Mouse (Mus musculus) CH12.LX (cell line): ENCODE results near the gene Rgs11. TPM values are rescaled to one million over a fixed set of nuclear protein-coding genes. Genes with fewer than 3 reads are reported as not detected.

Experiments used
- DNase-seq: peaks from one replicate; pipeline ENCODE4 v3.0.0-alpha.2; 2013; ENCODE audit errors: extremely low read depth
- H3K27ac ChIP-seq: 2 replicates; pipeline ENCODE4 v1.5.1; 2012; ENCODE audit warnings: low read depth, mild to moderate bottlenecking, control low read depth, moderate library complexity; ENCODE audit not compliant: insufficient read depth
- H3K27me3 ChIP-seq: replicated peaks from 2 replicates; pipeline ENCODE3; 2012; ENCODE audit warnings: inconsistent platforms
- H3K36me3 ChIP-seq, 2 experiments: replicated peaks in 1 of 2; 2 replicates each; pipeline versions ENCODE3 to v1.6.1; 2012; ENCODE audit warnings: inconsistent platforms in 1 of 2, low read length in 1 of 2, mild to moderate bottlenecking in 1 of 2, mixed read lengths in 1 of 2, moderate library complexity in 1 of 2; ENCODE audit not compliant: control insufficient read depth in 1 of 2, insufficient read depth in 1 of 2
- H3K4me1 ChIP-seq, 2 experiments: 2 replicates each; pipeline ENCODE4 v1.6.1; 2012; ENCODE audit warnings: inconsistent platforms in 1 of 2, moderate library complexity in 1 of 2; ENCODE audit not compliant: insufficient read depth in 2 of 2, control insufficient read depth in 1 of 2
- H3K4me2 ChIP-seq: 2 replicates; pipeline ENCODE4 v1.6.1; 2012; ENCODE audit warnings: low read depth, mild to moderate bottlenecking, control low read depth; ENCODE audit not compliant: poor library complexity, insufficient read depth, severe bottlenecking
- H3K4me3 ChIP-seq, 3 experiments: fragments of 150-350 bp in 1 of 3; sonication (generic) in 1 of 3; replicated peaks in 1 of 3; 2 replicates each; pipeline versions ENCODE3 to v1.5.1; 2011 to 2012; ENCODE audit warnings: low read depth in 2 of 3, low read length in 2 of 3, mild to moderate bottlenecking in 2 of 3, moderate library complexity in 2 of 3, control low read depth in 1 of 3, improper control_type of control experiment in 1 of 3, inconsistent platforms in 1 of 3, mixed read lengths in 1 of 3; ENCODE audit not compliant: poor library complexity in 1 of 3
- H3K79me2 ChIP-seq: replicated peaks from 2 replicates; pipeline ENCODE4 v1.6.1; 2012; ENCODE audit warnings: mild to moderate bottlenecking, moderate library complexity; ENCODE audit not compliant: control insufficient read depth, poor library complexity, insufficient read depth, severe bottlenecking; ENCODE audit errors: extremely low read depth
- H3K9ac ChIP-seq: 2 replicates; pipeline ENCODE4 v1.6.1; 2012; ENCODE audit warnings: low read depth, mild to moderate bottlenecking, control low read depth, moderate library complexity; ENCODE audit not compliant: insufficient read depth
- H3K9me3 ChIP-seq: replicated peaks from 2 replicates; pipeline ENCODE3; 2012; ENCODE audit warnings: low read length, inconsistent platforms, mixed read lengths
- BHLHE40 ChIP-seq: IDR thresholded peaks from 2 replicates; pipeline ENCODE4 v1.6.1; 2011; ENCODE audit warnings: mild to moderate bottlenecking, low read depth, low read length, improper control_type of control experiment
- CHD1 ChIP-seq: IDR thresholded peaks from 2 replicates; pipeline ENCODE4 v1.6.1; 2012; ENCODE audit warnings: low read depth, low read length, improper control_type of control experiment, inconsistent platforms
- CHD2 ChIP-seq: IDR thresholded peaks from 2 replicates; pipeline ENCODE4 v1.6.1; 2011; ENCODE audit warnings: low read length, improper control_type of control experiment
- E2F4 ChIP-seq: IDR thresholded peaks from 2 replicates; pipeline ENCODE4 v1.6.1; 2011; ENCODE audit warnings: low read depth, low read length, improper control_type of control experiment; ENCODE audit not compliant: insufficient replicate concordance
- EP300 ChIP-seq: IDR thresholded peaks from 2 replicates; pipeline ENCODE4 v1.6.1; 2011; ENCODE audit warnings: low read length, improper control_type of control experiment
- ETS1 ChIP-seq: conservative IDR thresholded peaks from 2 replicates; pipeline ENCODE4 v1.6.1; 2012; ENCODE audit warnings: low read depth, mild to moderate bottlenecking, inconsistent platforms, low read length, improper control_type of control experiment, moderate library complexity
- JUN ChIP-seq: IDR thresholded peaks from 2 replicates; pipeline ENCODE4 v1.6.1; 2011; ENCODE audit warnings: low read depth, mild to moderate bottlenecking, low read length, improper control_type of control experiment, moderate library complexity; ENCODE audit not compliant: insufficient read depth
- JUND ChIP-seq: conservative IDR thresholded peaks from 2 replicates; pipeline ENCODE4 v1.6.1; 2011; ENCODE audit warnings: low read depth, low read length, improper control_type of control experiment
- KAT2A ChIP-seq: IDR thresholded peaks from 2 replicates; pipeline ENCODE4 v1.6.1; 2012; ENCODE audit warnings: low read length, improper control_type of control experiment, inconsistent platforms; ENCODE audit not compliant: insufficient replicate concordance
- MAFK ChIP-seq: IDR thresholded peaks from 2 replicates; pipeline ENCODE4 v1.6.1; 2011; ENCODE audit warnings: low read length, improper control_type of control experiment; ENCODE audit not compliant: insufficient replicate concordance
- MEF2A ChIP-seq: IDR thresholded peaks from 2 replicates; pipeline ENCODE4 v1.6.1; 2014; ENCODE audit warnings: low read depth, mild to moderate bottlenecking, inconsistent platforms, low read length, improper control_type of control experiment, borderline replicate concordance
- MXI1 ChIP-seq: IDR thresholded peaks from 2 replicates; pipeline ENCODE4 v1.6.1; 2011; ENCODE audit warnings: mild to moderate bottlenecking, low read depth, low read length, improper control_type of control experiment
- MYC ChIP-seq: IDR thresholded peaks from 2 replicates; pipeline ENCODE4 v1.6.1; 2011; ENCODE audit warnings: low read depth, mild to moderate bottlenecking, improper control_type of control experiment, low read length
- NELFE ChIP-seq: IDR thresholded peaks from 2 replicates; pipeline ENCODE4 v1.6.1; 2011; ENCODE audit warnings: low read depth, low read length, improper control_type of control experiment
- NRF1 ChIP-seq: IDR thresholded peaks from 2 replicates; pipeline ENCODE4 v1.6.1; 2014; ENCODE audit warnings: low read depth, mild to moderate bottlenecking, inconsistent platforms, low read length, improper control_type of control experiment, moderate library complexity
- POLR2A ChIP-seq: IDR thresholded peaks from 2 replicates; pipeline ENCODE4 v1.6.1; 2011; ENCODE audit warnings: low read depth, mild to moderate bottlenecking, improper control_type of control experiment, low read length
- RAD21 ChIP-seq: IDR thresholded peaks from 2 replicates; pipeline ENCODE4 v1.6.1; 2011; ENCODE audit warnings: low read depth, mild to moderate bottlenecking, low read length, improper control_type of control experiment, moderate library complexity
- RCOR1 ChIP-seq: conservative IDR thresholded peaks from 2 replicates; pipeline ENCODE4 v1.6.1; 2012; ENCODE audit warnings: low read depth, mild to moderate bottlenecking, inconsistent platforms, low read length, improper control_type of control experiment
- SMC3 ChIP-seq: IDR thresholded peaks from 2 replicates; pipeline ENCODE4 v1.6.1; 2011; ENCODE audit warnings: low read depth, low read length, improper control_type of control experiment
- TCF12 ChIP-seq: IDR thresholded peaks from 2 replicates; pipeline ENCODE4 v1.6.1; 2014; ENCODE audit warnings: low read depth, mild to moderate bottlenecking, inconsistent platforms, low read length, improper control_type of control experiment
- USF1 ChIP-seq: IDR thresholded peaks from 2 replicates; pipeline ENCODE4 v1.6.1; 2014; ENCODE audit warnings: low read depth, mild to moderate bottlenecking, inconsistent platforms, low read length, improper control_type of control experiment
- USF2 ChIP-seq: conservative IDR thresholded peaks from 2 replicates; pipeline ENCODE4 v1.6.1; 2011; ENCODE audit warnings: low read depth, low read length, improper control_type of control experiment
- ZC3H11A ChIP-seq: IDR thresholded peaks from 2 replicates; pipeline ENCODE4 v1.6.1; 2012; ENCODE audit warnings: low read depth, mild to moderate bottlenecking, inconsistent platforms, low read length, improper control_type of control experiment
- ZKSCAN1 ChIP-seq: IDR thresholded peaks from 2 replicates; pipeline ENCODE4 v1.6.1; 2012; ENCODE audit warnings: low read depth, inconsistent platforms, low read length, improper control_type of control experiment, borderline replicate concordance
- ZMIZ1 ChIP-seq: IDR thresholded peaks from 2 replicates; pipeline ENCODE4 v1.6.1; 2012; ENCODE audit warnings: low read depth, mild to moderate bottlenecking, inconsistent platforms, low read length, improper control_type of control experiment
- dilution Hi-C: fragments of 300-500 bp; cut with MboI; formaldehyde crosslinking; loops from 2 replicates; pipeline ENCODE4 v1.14.3; 2020; ENCODE audit warnings: low sequenced_read_pairs; ENCODE audit not compliant: extremely low pct_unique_long_range_greater_than_20kb, extremely low pct_ligation_motif_present
- in situ Hi-C: fragments of 300-500 bp; cut with MboI; formaldehyde crosslinking; loops from 3 replicates; pipeline ENCODE4 v1.14.3; 2019; ENCODE audit warnings: low sequenced_read_pairs, low pct_ligation_motif_present, low pct_unique_long_range_greater_than_20kb, mixed read lengths
- polyA plus RNA-seq: library from polyadenylated mRNA; unstranded; fragments of >175 nt; gene quantifications from 2 replicates; pipeline ENCODE4 v1.2.1, GENCODE M21; 2012; ENCODE audit warnings: low read depth; ENCODE audit not compliant: insufficient read length
- total RNA-seq, 2 experiments: library from RNA; depleted of rRNA; stranded (reverse); fragments of 300-350 nt in 1 of 2; fragments of >200 nt in 1 of 2; gene quantifications; 2 replicates each; pipeline ENCODE4 v1.2.3; 2012 to 2014

Rgs11 gene
- total and polyA plus RNA-seq, 3 experiments = 0.13 to 8.1 (median 0.40) TPM

- H3K9me3 ChIP-seq = no peaks in the 10 kb centered on the region
- H3K79me2 ChIP-seq = 0 out of 2 replicates have a peak, but pooled peaks cover 3% of the 10 kb centered on the region
- H3K36me3 ChIP-seq = peaks cover 37 to 76% of the 10 kb centered on the region in 2 experiments
- no peak for DNase-seq
- no peak overlapping the region for H3K4me2 ChIP-seq
- in situ Hi-C loops = no loop called here
- no peak overlapping the region for H3K27ac ChIP-seq
- no peaks in the 10 kb centered on the region for H3K4me1 ChIP-seq
- no peak overlapping the region for H3K9ac ChIP-seq
- TF ChIP-seq ZC3H11A (no peak), JUN (no peak), CHD2 (no peak), MXI1 (no peak), JUND (no peak), USF1 (no peak), RAD21 (no peak), MAFK (no peak), USF2 (no peak), ZKSCAN1 (no peak), NRF1 (no peak), SMC3 (no peak), ETS1 (no peak), POLR2A (no peak), BHLHE40 (no peak), E2F4 (no peak), TCF12 (no peak)
- TF ChIP-seq, all 38 proteins: peak for 0
- Histone ChIP-seq H3K27me3 (no peaks in the 10 kb centered on the region), H3K4me3 (no peak overlapping the region)
- dilution Hi-C loops = no loop called here
Measured at GRCm38 (mm10) chr17:26181179-26181578, 21.6 kb upstream of the Rgs11 start.

- no peaks in the 10 kb centered on the region for H3K9me3 ChIP-seq
- in situ Hi-C loops = no loop called here
- no peaks in the 10 kb centered on the region for H3K27me3 ChIP-seq
- dilution Hi-C loops = no loop called here
- no peak overlapping the region for H3K4me3 ChIP-seq
- no peaks in the 10 kb centered on the region for H3K79me2 ChIP-seq
- DNase-seq = no peak
- peaks cover 70 to 93% of the 10 kb centered on the region in 2 experiments for H3K36me3 ChIP-seq
- no peak overlapping the region for H3K4me2 ChIP-seq
- H3K27ac ChIP-seq = no peak overlapping the region
- TF ChIP-seq NRF1 (no peak), MEF2A (no peak), CHD2 (no peak), TCF12 (no peak), EP300 (no peak), CHD1 (no peak), ZMIZ1 (no peak), RCOR1 (no peak), ZC3H11A (no peak), NELFE (no peak), MYC (no peak), POLR2A (no peak), KAT2A (no peak)
- H3K4me1 ChIP-seq = no peaks in the 10 kb centered on the region
- H3K9ac ChIP-seq = no peak overlapping the region
Measured at GRCm38 (mm10) chr17:26187592-26187991, 15.2 kb upstream of the Rgs11 start.
